Mouse (Mus musculus): Measurements from ENCODE around the gene Gm2026.
"Not testable (repeated sequence)": the region's sequence is repeated elsewhere in the genome, so short reads cannot be mapped to it uniquely, and the experiment has no call there.

Gm2026 gene

DNA sequence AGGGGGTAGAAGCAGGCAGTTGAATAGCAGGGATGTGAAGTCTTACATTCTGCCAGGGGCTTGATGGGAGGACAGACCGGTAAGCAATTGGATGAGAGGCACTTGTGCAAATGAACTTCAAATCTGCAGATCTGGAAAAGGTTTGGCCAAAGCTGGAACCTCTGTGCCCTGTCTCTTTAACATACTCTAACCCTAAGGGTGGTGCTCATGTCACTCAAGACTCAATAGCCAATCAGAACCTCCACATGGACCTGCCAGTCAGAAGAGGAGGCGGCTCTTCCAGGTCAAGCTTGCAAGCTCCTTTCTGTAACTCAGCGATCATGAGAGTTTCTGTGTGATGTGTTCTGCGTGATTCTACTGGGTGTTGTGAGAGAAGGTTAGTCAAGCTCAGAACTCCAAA is at the start of gene Gm2026:
Gene Gm2026 (plus strand): TSS at position 301 of the 400 bp plus-strand sequence.
- ATAC-seq (ENCODE audit: low TSS enrichment): not testable (repeated sequence)

DNA sequence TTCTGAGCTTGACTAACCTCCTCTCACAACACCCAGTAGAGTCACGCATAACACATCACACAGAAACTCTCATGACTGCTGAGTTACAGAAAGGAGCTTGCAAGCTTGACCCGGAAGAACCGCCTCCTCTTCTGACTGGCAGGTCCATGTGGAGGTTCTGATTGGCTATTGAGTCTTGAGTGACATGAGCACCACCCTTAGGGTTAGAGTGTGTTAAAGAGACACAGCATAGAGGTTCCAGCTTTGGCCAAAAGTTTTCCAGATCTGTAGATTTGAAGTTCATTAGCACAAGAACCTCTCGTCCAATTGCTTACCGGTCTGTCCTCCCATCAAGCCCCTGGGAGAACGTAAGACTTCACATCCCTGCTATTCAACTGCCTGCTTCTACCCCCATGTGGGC is 34.1 kb upstream of the Gm2026 start, which contains the start of gene Zfp966:
Gene Zfp966 (minus strand): TSS at position 101 of the 400 bp plus-strand sequence.
- ATAC-seq (ENCODE audit: low TSS enrichment): not testable (repeated sequence)

All from frontal cortex, adult (tissue).